Mouse (Mus musculus): Measurements from ENCODE around the gene Zfp92. TPM values are rescaled to one million over a fixed set of nuclear protein-coding genes. Genes with fewer than 3 reads are reported as not detected.
A peak's percentile ranks its signal among the peaks of the same experiment; 100 is the strongest.

The Zfp92 gene
- polyA plus RNA-seq, 1 experiment from 2014 or later = 0.45 TPM

DNA sequence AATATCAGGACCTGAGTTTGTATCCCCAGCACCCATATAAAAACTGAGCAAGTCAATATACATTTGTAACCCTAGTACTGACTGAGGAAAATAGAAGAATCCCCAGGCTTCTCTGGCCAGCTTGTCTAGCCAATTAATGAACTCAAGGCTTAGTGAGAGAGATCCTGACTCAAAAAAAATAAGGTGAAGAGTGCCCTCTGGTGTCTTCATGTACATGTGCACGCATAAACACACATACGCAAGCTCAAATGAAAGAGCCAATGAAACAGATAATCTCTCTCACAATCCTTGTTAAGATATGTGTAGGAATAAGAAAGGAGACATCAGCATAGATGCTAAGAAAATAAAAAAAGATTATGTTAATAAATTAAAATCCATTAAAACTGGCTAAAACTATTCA lies 19.1 kb downstream of the Zfp92 start:
- Histone ChIP-seq H3K27ac (ENCODE audit: low read length) (no peak overlapping the region), H3K36me3 (ENCODE audit: control insufficient read depth, insufficient read depth, low read length) (no peaks in the 10 kb centered on the region), H3K4me3 (ENCODE audit: low read length) (no peak overlapping the region), H3K27me3 (replicated peaks; ENCODE audit: control insufficient read depth, insufficient read depth, low read length) (0 out of 2 replicates have a peak, but pooled peaks cover 3% of the 10 kb centered on the region), H3K4me1 (ENCODE audit: control insufficient read depth, insufficient read depth, low read length) (no peaks in the 10 kb centered on the region), H3K4me2 (ENCODE audit: low read depth, low read length) (no peak overlapping the region), H3K9ac (ENCODE audit: low read depth, low read length) (no peak overlapping the region), H3K9me3 (ENCODE audit: control insufficient read depth, low read length) (no peaks in the 10 kb centered on the region)
- WGBS = 81% methylated on average over 2 of the region's 2 CpGs
- no peak for ATAC-seq

DNA sequence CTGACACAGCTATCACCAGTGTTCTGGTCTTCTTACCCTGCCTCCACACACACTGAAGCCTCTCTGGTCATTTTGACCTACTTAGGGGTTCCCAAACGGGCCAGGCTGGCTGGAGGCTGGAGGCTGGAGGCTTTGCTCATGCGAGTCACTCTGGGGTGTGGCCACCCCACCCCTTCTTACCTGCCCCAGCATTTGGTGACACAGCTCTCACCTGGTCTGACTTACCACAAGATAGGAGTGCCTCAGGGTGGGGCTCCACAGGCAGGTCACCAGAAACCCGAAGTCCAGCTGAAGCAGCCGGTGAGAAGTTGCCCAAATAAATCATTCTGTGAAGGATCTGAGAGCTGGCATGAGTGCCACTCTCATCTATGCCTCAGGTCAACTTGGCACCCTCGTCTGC lies 22.0 kb downstream of the Zfp92 start:
- no peak overlapping the region for H3K4me3 ChIP-seq (ENCODE audit: low read length)
- 63% methylated on average over 5 of the region's 5 CpGs for WGBS
- no peak overlapping the region for H3K4me2 ChIP-seq (ENCODE audit: low read depth, low read length)
- peak; percentile 62; the same call in 1 of the 2 replicates for ATAC-seq
- H3K27me3 ChIP-seq (replicated peaks; ENCODE audit: control insufficient read depth, insufficient read depth, low read length) = no peaks in the 10 kb centered on the region
- H3K9me3 ChIP-seq (ENCODE audit: control insufficient read depth, low read length) = no peaks in the 10 kb centered on the region
- no peaks in the 10 kb centered on the region for H3K4me1 ChIP-seq (ENCODE audit: control insufficient read depth, insufficient read depth, low read length)
- no peak overlapping the region for H3K9ac ChIP-seq (ENCODE audit: low read depth, low read length)
- no peaks in the 10 kb centered on the region for H3K36me3 ChIP-seq (ENCODE audit: control insufficient read depth, insufficient read depth, low read length)
- no peak overlapping the region for H3K27ac ChIP-seq (ENCODE audit: low read length)

- Histone ChIP-seq H3K4me3 (ENCODE audit: low read length) (no peak within 1 kb of the TSS), H3K9me3 (ENCODE audit: control insufficient read depth, low read length) (no peaks in the 10 kb centered on the region), H3K9ac (ENCODE audit: low read depth, low read length) (no peak within 1 kb of the TSS), H3K27ac (ENCODE audit: low read length) (no peak within 1 kb of the TSS), H3K4me1 (ENCODE audit: control insufficient read depth, insufficient read depth, low read length) (no peaks in the 10 kb centered on the region), H3K36me3 (ENCODE audit: control insufficient read depth, insufficient read depth, low read length) (no peaks in the 10 kb centered on the region), H3K27me3 (replicated peaks; ENCODE audit: control insufficient read depth, insufficient read depth, low read length) (no peaks in the 10 kb centered on the region), H3K4me2 (ENCODE audit: low read depth, low read length) (no peak within 1 kb of the TSS)
- WGBS = 59% methylated on average over 11 of the region's 11 CpGs
- no peak for ATAC-seq
Measured at GRCm38 (mm10) chrX:73435252-73435651, 24.4 kb downstream of the Zfp92 start, which contains the start of gene Trex2. Trex2 (minus strand) TSS chrX:73435344.

DNA sequence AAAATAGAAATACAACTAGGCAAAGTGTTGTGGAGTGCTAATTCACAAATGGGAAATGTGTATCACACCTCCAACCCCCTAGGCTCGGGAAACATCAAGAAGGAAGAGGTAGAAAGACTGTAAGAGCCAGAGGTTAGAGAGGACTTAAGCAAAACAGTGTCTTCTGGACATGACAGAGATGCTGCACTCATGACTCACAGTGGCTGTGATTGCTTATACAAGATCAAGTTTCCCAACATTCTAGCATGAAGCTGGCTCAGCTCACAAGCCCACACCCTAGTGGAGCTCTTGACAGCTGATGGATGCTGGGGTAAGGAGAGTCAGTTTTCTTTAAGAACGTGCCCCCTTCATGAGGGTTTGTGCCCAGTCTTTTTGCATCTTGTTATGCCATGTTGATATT lies 30.5 kb downstream of the Zfp92 start:
- no peak overlapping the region for H3K9ac ChIP-seq (ENCODE audit: low read depth, low read length)
- 54% methylated on average over 2 of the region's 2 CpGs for WGBS

GRCm38 (mm10) chrX:73451949-73452348 lies 41.1 kb downstream of the Zfp92 start:
- H3K27ac ChIP-seq (ENCODE audit: low read length) = no peak overlapping the region
- no peaks in the 10 kb centered on the region for H3K9me3 ChIP-seq (ENCODE audit: control insufficient read depth, low read length)
- no peak overlapping the region for H3K4me2 ChIP-seq (ENCODE audit: low read depth, low read length)
- no peaks in the 10 kb centered on the region for H3K27me3 ChIP-seq (replicated peaks; ENCODE audit: control insufficient read depth, insufficient read depth, low read length)
- 23% methylated on average over 2 of the region's 2 CpGs for WGBS
- no peaks in the 10 kb centered on the region for H3K4me1 ChIP-seq (ENCODE audit: control insufficient read depth, insufficient read depth, low read length)
- H3K36me3 ChIP-seq (ENCODE audit: control insufficient read depth, insufficient read depth, low read length) = no peaks in the 10 kb centered on the region
- no peak overlapping the region for H3K9ac ChIP-seq (ENCODE audit: low read depth, low read length)
- ATAC-seq = no peak
- H3K4me3 ChIP-seq (ENCODE audit: low read length) = no peak overlapping the region

More for the DNA sequence above, 30.5 kb downstream of the Zfp92 start:
- Histone ChIP-seq H3K27ac (ENCODE audit: low read length) (no peak overlapping the region), H3K9me3 (ENCODE audit: control insufficient read depth, low read length) (no peaks in the 10 kb centered on the region), H3K36me3 (ENCODE audit: control insufficient read depth, insufficient read depth, low read length) (no peaks in the 10 kb centered on the region), H3K4me1 (ENCODE audit: control insufficient read depth, insufficient read depth, low read length) (no peaks in the 10 kb centered on the region), H3K4me2 (ENCODE audit: low read depth, low read length) (no peak overlapping the region), H3K4me3 (ENCODE audit: low read length) (no peak overlapping the region), H3K27me3 (replicated peaks; ENCODE audit: control insufficient read depth, insufficient read depth, low read length) (no peaks in the 10 kb centered on the region)
- ATAC-seq = no peak

GRCm38 (mm10) chrX:73458877-73459392 lies 48.0 kb downstream of the Zfp92 start, which contains the start of gene Haus7:
Haus7 (minus strand) TSS chrX:73459044.
- 10% methylated on average over 26 of the region's 26 CpGs for WGBS
- H3K27ac ChIP-seq (ENCODE audit: low read length) = no peak within 1 kb of the TSS
- peak within 1 kb of the TSS; percentile 63 for H3K4me2 ChIP-seq (ENCODE audit: low read depth, low read length)
- peak; percentile 100 for ATAC-seq
- H3K4me1 ChIP-seq (ENCODE audit: control insufficient read depth, insufficient read depth, low read length) = no peaks in the 10 kb centered on the region
- H3K4me3 ChIP-seq (ENCODE audit: low read length) = peak within 1 kb of the TSS; percentile 58
- H3K36me3 ChIP-seq (ENCODE audit: control insufficient read depth, insufficient read depth, low read length) = no peaks in the 10 kb centered on the region
- H3K9me3 ChIP-seq (ENCODE audit: control insufficient read depth, low read length) = no peaks in the 10 kb centered on the region
- peak within 1 kb of the TSS; percentile 69 for H3K9ac ChIP-seq (ENCODE audit: low read depth, low read length)
- no peaks in the 10 kb centered on the region for H3K27me3 ChIP-seq (replicated peaks; ENCODE audit: control insufficient read depth, insufficient read depth, low read length)

GRCm38 (mm10) chrX:73460792-73461191 lies 49.9 kb downstream of the Zfp92 start:
- no peak for ATAC-seq
- Histone ChIP-seq H3K4me1 (ENCODE audit: control insufficient read depth, insufficient read depth, low read length) (no peaks in the 10 kb centered on the region), H3K27ac (ENCODE audit: low read length) (no peak overlapping the region), H3K4me2 (ENCODE audit: low read depth, low read length) (no peak overlapping the region), H3K36me3 (ENCODE audit: control insufficient read depth, insufficient read depth, low read length) (no peaks in the 10 kb centered on the region), H3K9ac (ENCODE audit: low read depth, low read length) (no peak overlapping the region), H3K4me3 (ENCODE audit: low read length) (no peak overlapping the region), H3K9me3 (ENCODE audit: control insufficient read depth, low read length) (no peaks in the 10 kb centered on the region), H3K27me3 (replicated peaks; ENCODE audit: control insufficient read depth, insufficient read depth, low read length) (no peaks in the 10 kb centered on the region)
- WGBS = 81% methylated on average over 4 of the region's 4 CpGs

DNA sequence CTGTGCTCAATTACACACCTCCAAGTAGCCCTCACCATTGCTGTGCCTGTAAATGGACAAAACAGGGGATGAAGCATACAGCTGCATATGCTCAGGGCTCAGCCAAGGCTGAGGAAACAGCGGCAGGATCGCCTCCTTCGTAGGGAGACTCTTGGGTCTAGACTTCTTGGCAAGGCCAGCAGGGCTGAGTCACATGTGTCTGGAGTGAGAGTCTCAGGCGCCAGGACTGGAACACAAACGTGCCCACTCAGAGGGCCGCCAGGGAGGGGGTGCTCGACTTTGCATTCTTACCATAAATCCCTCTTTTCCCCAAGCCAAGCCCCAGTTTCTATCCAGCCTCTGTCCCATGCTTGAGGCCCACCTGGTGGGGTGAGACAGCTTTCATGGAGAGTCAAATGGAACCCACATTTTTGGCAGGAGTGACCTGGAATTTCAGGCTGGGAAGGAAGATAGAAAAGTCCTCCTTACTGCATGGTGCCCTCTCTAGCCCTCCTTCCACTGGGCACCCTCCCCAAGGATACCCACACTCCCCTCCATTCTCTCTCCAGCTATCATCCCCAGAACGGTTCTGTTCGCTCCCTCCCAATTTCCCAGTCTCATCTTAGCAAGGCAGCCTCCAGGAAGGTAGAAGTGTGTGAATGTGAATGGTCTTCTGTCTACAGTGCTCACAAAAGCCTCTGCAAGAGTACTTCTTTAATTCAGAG lies 54.7 kb downstream of the Zfp92 start:
- H3K4me1 ChIP-seq (ENCODE audit: control insufficient read depth, insufficient read depth, low read length) = no peaks in the 10 kb centered on the region
- no peak overlapping the region for H3K9ac ChIP-seq (ENCODE audit: low read depth, low read length)
- WGBS = 55% methylated on average over 9 of the region's 9 CpGs
- H3K36me3 ChIP-seq (ENCODE audit: control insufficient read depth, insufficient read depth, low read length) = no peaks in the 10 kb centered on the region
- H3K9me3 ChIP-seq (ENCODE audit: control insufficient read depth, low read length) = no peaks in the 10 kb centered on the region
- no peak; the same call in 1 of the 2 replicates for ATAC-seq
- peak overlapping the region; percentile 8; the same call in 1 of the 2 replicates for H3K27ac ChIP-seq (ENCODE audit: low read length)
- H3K4me2 ChIP-seq (ENCODE audit: low read depth, low read length) = no peak overlapping the region
- H3K27me3 ChIP-seq (replicated peaks; ENCODE audit: control insufficient read depth, insufficient read depth, low read length) = no peaks in the 10 kb centered on the region
- H3K4me3 ChIP-seq (ENCODE audit: low read length) = no peak overlapping the region

DNA sequence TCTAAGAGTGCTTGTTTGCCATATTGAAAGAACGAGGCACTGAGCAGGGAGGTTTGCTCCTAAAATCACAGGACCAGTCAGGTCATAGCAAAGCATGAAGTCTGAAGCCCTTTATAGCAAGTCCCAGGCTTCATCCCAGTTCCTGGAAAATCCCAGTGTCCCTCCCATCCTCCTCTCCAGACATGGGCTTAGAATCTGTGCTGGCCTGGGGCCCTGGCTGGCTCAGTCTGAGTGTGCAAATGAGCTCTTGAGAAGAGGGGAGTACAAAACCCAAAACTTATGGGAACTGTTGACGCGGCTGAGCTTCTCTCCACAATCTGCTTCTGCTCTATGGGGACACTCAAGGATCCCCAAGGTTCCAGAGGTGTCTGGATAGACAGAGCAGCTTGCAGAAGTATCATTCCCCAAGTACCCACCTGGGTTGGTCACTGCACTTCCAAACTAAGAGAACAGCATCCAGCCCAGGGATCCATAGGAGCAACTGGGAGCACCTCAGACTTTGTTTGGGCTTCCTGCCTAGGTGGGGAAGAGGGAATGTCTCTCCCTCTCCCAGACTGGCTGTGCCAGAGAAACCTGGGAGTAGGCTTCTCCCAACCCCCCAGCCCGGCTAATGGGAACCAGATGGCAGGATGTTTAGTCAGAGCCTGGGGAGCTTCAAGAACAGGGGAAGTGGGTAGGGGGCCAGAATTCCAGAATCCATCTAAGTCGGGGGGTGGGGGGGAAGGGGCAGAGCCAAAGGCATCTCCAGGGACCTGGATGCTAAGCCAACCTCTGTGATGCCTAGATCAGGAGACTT lies 56.7 kb downstream of the Zfp92 start:
- Histone ChIP-seq H3K4me1 (ENCODE audit: control insufficient read depth, insufficient read depth, low read length) (no peaks in the 10 kb centered on the region), H3K9me3 (ENCODE audit: control insufficient read depth, low read length) (no peaks in the 10 kb centered on the region), H3K27ac (ENCODE audit: low read length) (peak overlapping the region; percentile 66), H3K36me3 (ENCODE audit: control insufficient read depth, insufficient read depth, low read length) (no peaks in the 10 kb centered on the region), H3K27me3 (replicated peaks; ENCODE audit: control insufficient read depth, insufficient read depth, low read length) (no peaks in the 10 kb centered on the region; the same call in 1 of the 2 replicates), H3K4me2 (ENCODE audit: low read depth, low read length) (no peak overlapping the region), H3K4me3 (ENCODE audit: low read length) (no peak overlapping the region), H3K9ac (ENCODE audit: low read depth, low read length) (no peak overlapping the region)
- 0 out of 2 replicates have a peak, but pooled peaks have one; percentile 38 for ATAC-seq
- 54% methylated on average over 5 of the region's 5 CpGs for WGBS
